Mouse (Mus musculus): Measurements from ENCODE around the gene Gm49355. TPM values are rescaled to one million over a fixed set of nuclear protein-coding genes. Genes with fewer than 3 reads are reported as not detected.
"Not testable (repeated sequence)": the region's sequence is repeated elsewhere in the genome, so short reads cannot be mapped to it uniquely, and the experiment has no call there.

Gene Gm49355
- under 1 TPM in 1 of 2 experiments, not detected in 1; 0.13 TPM for total RNA-seq (2021)
- long read RNA-seq, experiment 1 = 0 reads
- long read RNA-seq, experiment 2 = 0 reads

DNA sequence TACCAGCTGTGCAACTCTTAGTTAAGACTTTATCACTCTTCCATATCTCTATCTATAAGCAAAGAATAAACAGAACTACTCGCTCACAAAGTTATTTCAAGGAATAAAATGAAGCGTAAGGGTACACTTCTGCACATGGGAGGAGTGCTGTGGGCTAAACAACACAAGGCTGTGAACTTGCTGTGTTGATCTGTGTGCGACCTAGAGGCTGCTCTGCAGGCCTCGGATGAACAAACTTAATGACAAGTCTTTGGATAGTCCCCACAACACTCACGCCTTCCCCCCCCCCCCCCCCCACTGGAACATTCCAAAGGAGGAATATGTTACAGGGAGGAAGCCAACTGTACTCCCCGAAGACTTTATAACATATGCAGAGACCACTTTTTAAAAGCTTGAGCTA is at the start of gene Gm49355:
Gm49355 (plus strand) TSS at position 336 of the 400 bp plus-strand sequence.
- peak in 1 of 2 experiments; percentile 6 for DNase-seq

DNA sequence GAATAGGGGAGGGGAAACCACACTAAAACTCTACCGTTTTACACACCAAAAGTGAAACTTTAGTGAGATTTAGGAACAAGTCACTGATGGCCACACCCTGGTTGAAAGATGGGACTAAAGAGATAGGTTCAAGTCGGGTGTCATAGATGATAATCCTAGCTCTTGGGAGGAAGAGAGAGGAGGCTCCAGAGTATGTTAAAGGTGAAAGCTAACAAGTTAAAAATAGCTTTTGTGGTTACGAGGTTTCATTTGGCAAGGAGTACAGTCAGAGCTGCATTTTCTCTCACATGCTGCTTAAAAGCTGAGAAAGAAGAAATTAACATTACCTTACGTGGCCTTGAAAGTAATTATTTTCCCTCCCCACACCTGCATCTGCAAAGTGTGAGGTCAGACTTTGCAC is 40.0 kb upstream of the Gm49355 start:
- no peak for DNase-seq

DNA sequence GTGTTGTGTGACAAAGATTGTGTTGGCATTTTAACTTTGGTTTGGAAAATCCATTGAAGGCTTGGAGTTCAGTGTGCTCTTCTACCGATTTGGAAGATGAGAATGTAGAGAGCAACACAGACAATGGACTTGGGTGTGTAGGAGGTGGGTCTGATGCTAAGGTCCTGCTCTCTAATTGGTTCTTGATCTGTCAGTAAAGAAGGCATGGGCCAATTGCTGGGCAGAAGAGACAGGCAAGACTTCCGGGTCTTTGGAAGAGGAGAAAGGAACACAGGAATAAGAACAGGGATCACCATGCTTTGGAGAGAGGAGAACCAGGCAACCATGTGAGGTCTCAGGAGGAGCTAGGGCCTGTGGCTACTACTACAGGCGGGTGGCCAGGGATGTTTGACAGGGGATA is 7.7 kb upstream of the Gm49355 start:
- no peak for DNase-seq

DNA sequence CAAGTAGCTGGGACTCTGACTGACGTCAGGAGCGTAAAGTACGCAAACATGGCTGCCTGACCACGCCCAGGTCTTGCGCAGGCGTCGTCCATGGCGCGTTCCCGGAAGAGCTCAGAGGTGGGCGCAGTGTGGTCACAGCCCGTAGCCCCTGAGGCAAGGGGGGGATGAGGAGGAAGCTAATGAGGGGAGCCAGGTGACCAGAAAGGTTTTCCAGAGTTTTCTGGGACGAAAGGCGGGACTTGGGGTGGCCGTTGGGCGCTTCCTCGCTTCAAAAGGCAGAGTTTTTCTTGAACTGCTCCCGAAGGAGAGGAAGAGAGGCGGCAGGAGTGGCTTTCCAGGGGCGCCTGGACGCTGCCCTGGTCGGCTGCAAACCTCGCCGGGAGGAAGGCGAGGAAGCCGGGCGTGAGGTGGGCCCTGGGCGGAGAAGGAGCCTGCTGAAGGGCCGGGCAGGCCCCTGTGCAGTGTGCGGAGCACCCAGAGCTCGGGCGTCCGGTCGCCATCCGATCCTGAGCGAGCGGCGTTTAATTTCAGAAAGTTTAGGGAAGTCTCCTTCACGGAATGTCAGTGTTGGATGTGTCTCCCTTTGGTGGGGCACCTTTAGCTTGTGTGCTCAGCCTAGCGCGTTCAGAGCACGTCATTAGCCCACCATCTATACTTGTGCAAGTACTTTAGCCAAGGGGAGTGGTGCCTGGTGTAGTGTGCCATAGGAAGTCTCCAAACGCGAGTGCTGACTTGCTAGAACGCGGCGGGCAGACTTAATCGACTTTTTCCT is 551 bp downstream of the Gm49355 start, which contains the start of gene 3830406C13Rik:
3830406C13Rik (plus strand) TSS at position 33 of the 772 bp plus-strand sequence.
- DNase-seq = peak; percentile 91

DNA sequence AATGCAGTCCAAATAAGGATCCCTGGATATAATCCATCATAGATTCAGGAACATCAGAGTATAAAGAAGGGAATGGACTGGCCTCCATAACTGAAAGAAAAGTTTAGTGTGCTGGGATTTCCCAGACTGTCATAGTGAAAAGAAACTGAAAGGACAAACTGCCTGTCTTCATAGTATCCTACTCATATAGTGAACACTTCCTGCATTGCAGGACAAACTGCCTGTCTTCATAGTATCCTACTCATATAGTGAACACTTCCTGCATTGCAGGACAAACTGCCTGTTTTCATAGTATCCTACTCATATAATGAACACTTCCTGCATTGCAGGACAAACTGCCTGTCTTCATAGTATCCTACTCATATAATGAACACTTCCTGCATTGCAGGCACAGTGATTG is 6.0 kb downstream of the Gm49355 start:
- DNase-seq = not testable (repeated sequence)

DNA sequence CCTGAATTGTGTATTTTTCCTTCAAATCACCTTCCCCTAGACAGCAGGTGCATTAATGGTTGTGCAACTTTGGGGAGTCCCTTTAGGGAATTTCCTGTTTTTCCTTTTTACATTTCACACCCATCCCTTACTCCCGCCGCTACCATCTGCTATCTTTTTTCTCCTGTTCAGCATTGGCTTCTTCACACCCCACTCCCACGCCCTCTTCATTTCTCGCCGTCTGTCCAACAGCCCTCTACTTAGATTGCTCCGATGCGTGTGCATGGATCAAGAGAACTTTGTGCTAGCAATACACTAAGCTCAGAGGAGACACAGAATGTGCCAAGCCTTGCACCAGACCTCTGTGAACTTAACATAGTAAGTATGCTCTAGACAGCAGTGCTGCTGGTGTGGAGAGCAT is 12.6 kb downstream of the Gm49355 start:
- DNase-seq = no peak

DNA sequence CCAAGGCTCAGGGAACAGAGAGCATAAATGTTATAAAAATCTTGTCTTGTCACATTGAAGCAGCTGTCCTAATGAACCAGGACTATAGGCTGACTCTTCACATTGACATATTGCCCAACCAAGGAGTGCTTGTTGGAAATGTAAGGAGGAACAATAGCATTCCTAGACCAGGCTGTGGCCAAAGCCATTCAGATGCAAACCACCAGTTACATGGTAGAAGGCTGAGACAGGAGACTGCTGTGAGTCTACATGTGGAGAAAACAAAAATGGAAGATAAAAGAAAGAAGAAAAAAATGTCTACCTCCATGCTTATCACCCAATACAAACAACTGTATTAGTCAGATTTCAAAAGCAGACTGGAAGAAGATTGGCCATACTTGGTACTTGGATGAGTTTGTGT is 15.4 kb downstream of the Gm49355 start:
- no peak for DNase-seq

DNA sequence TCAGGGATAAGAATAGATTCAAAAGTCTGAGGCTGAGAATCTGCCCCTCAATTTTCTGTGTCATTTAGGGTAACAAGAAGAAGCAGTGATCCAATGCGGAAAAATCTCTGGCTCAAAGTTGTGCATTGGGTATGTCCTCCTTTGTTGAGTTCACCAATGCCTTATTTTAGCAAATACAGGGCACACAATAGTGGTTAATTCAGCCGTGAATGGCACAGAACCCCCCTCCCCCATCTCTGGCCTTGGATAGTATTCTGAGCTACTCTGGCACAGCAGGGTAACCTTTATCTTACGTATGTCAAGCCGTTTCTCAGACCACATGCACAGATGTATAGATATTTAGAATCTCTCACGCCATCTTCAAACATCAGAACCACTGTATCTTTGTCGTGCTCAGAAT is 15.9 kb downstream of the Gm49355 start:
- DNase-seq = no peak

DNA sequence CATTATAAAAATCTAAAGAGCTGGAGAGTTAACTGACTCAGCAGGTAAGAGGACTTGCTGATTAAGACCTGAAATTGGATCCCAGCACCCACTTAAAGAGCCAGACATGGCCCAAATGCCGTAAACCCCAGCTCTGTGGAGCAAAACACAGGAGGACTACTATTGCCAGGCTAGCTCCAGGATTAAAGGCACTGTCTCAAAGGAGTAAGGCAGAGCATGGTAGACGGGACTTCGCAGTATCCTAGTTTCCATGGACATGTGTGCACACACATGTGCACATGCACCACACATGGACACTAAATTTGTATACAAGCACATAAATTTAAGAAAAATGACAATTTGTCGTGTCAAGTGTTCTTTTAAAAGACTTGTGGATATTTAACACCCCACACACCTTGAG is 16.5 kb downstream of the Gm49355 start:
- no peak for DNase-seq

DNA sequence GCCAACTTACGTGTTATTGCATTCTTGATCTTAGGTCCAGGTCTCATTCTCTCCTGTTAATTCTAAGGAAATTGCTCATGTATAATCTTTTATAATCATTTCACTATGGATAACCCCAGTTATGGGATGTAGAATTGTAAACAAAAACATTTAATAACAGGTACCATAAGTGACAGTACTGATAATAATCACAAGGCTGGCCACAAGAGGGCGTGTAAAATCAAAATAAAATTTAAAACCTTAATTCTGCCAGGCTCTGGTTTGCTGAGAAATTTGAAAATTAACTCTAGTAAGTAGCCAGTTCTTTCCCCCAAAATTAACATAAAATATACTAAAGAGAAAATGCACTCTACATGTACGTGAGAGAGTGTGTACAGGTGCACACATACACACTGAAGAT is 16.9 kb downstream of the Gm49355 start:
- no peak for DNase-seq

DNA sequence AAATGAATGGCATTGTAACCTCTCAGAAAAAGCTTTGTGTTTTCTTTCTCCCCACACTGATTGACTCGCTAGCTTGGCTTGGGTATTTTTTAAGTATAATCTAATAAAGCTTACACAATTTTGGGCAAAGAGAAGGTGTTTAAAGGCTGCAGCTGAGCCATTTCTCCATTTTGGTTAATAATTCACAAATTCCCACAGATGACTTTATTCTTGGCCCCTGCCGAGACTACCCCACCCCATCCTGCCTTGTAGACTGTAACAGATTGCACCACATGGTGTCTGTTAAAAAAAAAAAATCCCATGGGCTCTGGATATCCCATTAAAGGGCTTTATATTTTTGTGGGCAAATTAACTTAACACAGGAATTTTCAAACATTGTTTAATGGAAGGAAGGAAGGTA is 19.3 kb downstream of the Gm49355 start:
- DNase-seq = peak in 1 of 2 experiments; percentile 1

DNA sequence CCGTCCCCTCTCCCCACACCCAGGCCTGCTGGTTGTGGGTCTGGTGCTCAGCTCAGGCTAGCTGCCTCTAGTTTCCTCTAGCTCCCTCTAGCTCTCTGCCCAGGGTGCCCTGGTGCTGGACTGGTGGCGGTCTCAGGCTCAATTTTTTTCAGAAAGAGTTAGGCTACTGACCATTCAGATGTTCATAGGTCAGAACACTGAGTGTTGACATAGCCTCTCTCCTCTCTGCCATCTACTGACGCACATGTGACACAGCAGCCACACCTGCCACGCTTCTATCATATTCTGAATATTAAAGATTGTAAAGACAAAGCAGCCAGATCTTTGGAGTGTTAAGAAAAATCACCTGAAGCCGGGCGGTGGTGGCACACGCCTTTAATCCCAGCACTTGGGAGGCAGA is 49.8 kb downstream of the Gm49355 start:
- DNase-seq = no peak

DNA sequence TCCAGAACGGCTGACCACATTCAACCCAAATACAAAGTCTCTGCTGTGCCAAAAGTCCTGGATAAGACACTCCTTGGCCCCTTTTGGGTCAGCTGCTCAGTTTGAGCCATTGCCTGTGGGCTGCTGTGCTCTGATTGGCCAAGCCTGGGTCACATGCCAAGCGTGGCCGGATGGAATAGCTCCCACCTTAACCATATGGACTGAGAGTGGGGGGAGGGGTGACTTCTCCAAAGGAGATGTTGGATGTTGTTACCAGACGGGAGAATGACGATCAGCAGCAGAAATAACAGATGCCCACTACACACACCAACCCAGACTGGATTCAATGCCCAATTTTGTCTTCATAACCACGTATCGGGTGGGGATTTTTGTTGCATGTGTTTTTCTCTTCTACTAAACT is 51.1 kb downstream of the Gm49355 start:
- DNase-seq = no peak

DNA sequence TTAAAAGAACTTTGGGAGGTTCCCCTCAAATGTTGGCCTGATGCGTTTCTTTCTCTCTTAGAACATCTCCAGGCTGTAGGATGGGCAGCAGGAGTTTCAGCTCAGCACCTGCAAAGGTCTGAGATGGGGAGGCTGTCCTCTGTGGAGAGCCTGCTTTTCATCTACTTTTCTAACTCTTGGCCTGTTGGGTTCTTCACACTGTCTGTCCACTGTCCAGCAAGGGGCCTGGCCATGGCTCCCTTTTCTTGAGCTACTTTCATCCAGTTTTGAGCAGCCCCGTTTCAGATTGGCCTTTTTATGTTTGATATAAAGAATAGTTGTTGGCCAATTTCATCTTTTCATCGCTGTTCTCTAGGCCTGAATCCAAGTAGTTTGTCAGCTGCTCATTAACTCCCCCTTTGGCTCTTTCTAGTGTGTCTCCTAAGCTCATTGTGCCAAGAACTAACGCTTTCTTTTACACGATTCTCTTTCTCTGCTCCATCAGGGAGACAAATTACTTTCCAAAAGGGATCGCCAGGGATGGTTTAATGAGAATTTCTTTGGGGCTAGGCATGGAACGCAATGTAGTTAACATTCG is 53.7 kb downstream of the Gm49355 start:
- DNase-seq = no peak

DNA sequence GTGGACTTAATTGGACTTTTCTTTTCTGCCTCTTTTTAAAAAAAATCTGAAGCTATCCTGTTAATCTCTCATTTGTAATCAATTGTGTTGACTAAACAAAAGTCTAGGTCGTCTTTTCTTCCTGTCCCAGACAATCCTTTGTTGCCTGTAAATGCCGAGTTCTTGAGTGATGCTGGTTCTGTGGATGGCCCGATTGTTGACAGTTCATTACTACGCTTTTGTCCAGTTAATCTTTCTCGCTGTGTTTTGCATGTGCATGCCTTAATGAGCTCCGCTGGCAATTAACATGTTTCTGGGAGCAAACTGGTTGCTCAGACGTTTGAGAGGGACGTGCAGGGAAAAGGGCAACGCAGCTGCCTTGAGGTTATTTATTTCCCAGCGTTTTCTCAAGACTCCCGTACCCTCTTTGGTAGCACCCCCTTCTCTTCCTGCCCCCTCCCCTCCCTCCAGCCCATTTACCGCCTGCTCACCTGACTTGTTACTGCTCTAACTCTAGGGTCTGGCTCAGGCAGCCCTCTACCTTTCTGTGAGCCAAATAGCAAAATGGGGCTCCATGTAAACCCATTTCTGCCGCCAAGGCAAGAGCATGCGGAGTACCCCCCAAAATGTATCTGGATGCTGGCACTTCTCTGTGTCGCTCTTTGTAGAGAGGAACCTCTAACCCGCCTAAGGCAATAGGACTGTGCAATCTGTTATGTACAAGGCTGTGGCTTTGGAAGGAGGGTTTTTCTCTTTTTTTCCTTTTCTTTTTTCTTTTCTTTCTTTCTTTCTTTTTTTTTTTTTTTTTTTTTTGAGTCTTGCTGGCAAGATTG is 54.4 kb downstream of the Gm49355 start:
- no peak for DNase-seq

DNA sequence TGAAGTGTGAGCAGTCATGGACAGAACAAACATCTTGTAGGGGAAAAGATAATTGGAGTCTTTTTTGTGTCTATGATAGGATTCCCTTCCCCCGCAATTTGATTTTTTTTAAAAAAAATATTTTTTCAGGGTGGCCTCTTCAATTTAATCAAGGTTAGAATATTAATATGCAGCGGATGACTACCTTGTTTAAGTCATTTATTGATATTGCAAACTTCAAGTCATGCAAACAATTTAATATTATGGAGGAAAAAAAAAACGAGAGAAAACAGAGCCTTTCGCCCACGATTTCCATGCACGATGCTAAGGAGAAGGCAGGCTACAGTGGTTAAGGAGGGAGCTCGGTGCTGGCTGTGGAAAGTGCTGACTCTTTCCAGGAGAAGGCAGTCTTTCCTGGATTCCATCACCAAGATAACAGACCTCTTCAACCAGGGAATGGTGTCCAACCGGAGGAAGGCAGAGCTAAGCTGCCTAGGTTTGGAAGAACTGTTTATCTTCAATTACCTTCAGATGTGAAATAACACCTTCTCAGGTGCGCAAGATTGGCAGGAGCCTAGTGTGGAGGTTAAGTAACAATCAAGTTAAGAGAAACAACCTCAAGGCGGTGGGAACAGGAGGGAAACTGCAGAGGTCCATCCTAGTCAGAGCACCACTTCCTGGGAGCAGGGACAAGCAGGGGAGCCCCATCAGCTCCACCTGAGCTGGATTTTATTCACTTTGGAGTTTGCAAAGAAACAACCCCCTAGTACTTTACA is 55.2 kb downstream of the Gm49355 start:
- DNase-seq = no peak

DNA sequence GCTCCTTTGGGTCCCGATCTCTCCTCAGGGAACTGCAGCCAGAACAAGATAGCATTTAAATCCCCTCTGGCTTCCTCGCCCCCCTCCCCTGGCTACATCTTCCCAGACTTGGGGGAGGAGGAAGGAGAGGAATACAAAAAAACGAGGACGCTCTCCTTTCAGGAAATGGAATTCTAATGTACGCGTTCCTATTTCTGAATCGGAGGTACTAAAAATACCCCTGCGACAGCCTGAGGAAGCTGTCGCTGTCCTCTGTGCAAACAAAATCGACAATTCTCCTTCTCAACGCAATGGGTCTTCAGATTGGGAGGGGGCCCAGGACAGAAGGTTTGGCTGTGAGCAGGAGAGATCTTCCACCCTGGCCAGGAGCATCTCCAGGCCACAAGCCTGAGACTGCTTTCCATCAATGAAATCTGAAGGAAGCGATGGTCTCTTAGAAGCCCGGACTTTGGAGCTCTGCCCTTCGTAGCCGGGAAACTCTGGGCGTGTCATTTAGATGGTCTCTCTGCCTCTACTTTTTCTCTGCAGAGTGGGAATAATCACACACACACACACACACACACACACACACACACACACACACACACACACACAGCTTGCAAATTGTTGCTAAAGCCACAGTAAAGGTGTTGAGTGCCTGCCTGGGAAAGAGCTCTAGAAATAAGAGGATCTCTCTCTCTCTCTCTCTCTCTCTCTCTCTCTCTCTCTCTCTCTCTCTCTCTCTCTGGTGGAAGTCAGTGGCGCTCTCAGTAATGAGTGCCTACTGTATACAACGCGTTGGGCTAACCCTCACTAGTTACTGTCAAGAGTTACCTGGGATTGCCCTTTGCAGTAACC is 56.7 kb downstream of the Gm49355 start:
- DNase-seq = peak in 1 of 2 experiments; percentile 2

DNA sequence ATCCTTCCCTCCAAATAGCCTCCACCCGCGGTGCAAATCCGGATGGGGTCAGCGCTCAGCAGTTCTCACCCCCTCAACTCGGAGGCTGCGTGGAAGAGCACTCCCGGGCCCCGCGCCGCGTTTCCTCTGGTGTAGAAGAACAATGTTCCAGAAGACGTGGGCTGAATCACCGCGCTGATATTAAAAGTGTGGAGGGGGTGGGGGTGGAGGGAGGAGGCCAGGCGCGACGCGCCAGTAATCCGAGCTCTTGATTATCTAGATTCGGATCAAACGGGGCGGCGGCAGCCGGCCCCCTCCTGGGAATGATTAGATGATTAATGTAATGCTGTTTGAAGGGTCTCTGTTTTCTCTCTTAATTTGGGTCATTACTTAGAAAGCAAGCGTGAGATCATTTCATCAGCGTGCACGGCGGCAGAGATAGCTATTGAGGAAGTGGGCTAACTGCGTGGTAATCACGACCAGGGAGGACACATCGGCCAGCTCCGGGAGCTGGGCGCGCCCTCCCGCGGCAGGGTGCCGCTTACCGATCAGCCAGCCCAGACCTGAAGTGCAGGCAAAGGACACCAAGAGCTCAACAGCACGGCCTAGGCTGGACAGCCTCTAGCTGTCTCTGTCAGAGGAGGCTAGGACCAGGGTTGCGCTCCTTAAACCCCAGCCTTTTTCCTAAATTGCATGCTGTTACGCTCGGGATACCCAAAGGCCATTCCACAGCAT is 57.5 kb downstream of the Gm49355 start:
- peak in 1 of 2 experiments; percentile 4 for DNase-seq

DNA sequence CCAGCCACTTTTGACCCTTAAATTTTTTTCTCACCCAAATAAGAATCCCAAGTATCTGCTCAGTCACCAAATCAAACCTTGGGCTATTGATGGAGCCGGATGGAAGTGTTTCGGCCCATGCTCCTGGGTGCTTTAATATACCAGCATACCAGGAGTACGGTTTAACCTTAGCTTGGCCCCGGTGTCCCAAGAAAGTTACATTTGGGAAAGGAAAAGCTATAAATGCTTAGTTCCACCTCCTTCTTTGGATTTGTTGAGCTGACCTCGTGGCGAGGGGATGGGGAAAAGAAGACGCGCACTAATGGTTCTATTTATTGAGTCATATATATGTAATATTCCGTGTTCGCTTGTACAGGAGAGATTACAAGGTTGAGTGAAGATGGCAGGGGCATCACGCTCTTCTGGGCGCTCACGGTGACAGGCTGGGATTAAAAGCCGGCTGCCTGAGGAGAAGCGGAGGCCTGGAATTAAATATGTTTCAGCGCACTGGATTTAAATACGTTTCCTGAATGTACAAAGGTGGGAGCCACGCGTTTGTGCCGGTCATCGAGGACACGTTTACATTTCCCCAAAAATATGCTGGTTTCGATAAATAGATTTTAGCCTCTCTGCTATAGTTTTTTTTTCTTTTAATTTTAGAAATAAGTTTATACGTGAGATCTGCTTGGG is 58.1 kb downstream of the Gm49355 start:
- no peak for DNase-seq
